Mouse (Mus musculus): ENCODE data around the gene Coq2. TPM values are rescaled to one million over a fixed set of nuclear protein-coding genes. Genes with fewer than 3 reads are reported as not detected.

Coq2 gene
- 68.5 and 70.3 TPM in 2 replicates for polyA plus RNA-seq (2015; fragmentation: Nextera tagmentation; extraction: Ambion mirVana)

DNA sequence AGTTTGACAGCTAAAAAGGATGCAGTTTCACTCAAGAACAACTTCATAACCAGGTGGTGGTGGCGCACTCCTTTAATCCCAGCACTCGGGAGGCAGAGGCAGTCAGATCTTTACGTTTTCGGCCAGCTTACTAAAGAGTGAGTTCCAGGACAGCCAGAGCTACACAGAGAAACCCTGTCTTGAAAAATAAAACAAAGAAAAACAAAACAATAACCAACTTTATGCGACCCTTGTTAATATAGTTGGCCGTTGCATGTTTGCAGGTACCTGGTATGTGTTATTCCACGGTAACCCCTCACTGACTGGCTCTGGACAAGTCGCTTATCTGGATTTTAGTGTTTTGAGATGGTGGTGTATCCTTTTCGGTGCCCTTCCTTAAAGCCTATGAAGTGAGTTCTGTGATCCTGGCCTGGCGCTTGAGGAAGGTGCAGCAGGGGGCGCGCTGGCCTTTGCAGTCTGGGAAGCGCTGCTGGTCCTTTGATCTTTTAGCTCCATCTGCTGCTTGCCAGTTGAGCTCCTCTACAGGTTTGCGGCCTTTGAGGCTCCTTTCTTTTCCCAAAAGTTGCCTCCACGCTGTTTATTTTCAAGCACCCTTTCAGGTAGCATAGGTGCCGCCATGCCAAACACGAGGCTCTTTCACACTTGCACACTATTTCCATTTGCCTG, at the start of gene Coq2:
Coq2 (minus strand) TSS at position 430 of the 666 bp plus-strand sequence.
- peak within 1 kb of the TSS; percentile 56; the same call in 1 of the 2 replicates for H3K27ac ChIP-seq (ENCODE audit: low read length)

DNA sequence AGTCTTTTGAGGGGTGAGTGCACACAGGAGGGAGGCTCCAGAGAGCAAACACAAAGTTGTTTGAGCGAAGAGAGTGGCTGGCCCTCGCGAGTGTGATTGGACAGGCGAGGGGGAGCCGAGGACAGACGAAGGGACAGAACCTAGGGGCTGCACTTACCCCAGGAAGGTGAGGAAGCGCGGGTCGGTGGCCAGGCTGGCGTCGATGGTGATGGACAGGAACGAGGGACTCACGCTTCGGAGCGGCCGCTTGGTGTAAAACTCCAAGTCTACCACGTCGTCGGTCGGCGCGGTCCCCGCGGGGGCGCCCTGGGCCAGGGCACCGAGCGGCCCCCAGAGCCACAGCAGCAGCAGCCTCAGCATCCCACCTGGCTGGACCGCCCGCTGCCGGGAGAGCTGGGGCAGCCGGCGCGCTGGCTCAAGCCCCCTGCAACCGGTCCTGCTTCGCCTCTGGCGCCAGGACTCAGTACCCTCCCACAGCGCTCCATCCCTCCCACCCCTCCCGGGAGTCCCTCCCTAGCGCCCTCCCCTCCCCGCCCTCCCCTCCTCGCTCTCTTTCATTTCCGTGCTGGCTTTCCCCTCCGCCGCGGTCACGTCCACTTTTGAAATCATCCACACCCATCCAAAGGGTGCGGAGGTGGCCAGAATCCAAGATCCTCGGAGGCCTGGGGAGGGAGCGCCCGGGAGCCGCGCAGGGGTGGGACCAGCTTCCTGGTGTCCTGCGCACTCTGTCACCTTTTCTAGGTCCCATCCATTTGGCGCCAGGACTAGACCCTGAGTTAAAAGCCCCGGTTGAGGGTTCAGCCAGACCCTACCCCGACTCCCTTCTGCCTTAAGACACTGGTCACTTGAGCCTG, 44.5 kb upstream of the Coq2 start, which contains the start of gene Hpse:
Hpse (minus strand) TSS at position 482 of the 854 bp plus-strand sequence.
- peaks cover 13% of the 10 kb centered on the region; the same call in 1 of the 2 replicates for H3K4me1 ChIP-seq (ENCODE audit: insufficient read depth, low read length)
- under 1% methylated on average over 49 of the region's 56 CpGs for WGBS
- peak; percentile 88 for ATAC-seq (ENCODE audit: low FRiP score, low TSS enrichment)
- 0 out of 2 replicates have a peak, but pooled peaks cover 3% of the 10 kb centered on the region for H3K27me3 ChIP-seq (ENCODE audit: insufficient read depth, low read length)
- no peak within 1 kb of the TSS for H3K27ac ChIP-seq (ENCODE audit: low read length)
- H3K36me3 ChIP-seq (ENCODE audit: insufficient read depth, low read length), result no peaks in the 10 kb centered on the region
- H3K9me3 ChIP-seq (ENCODE audit: low read length), result peaks cover 4% of the 10 kb centered on the region; the same call in 1 of the 2 replicates
- H3K4me3 ChIP-seq (ENCODE audit: low read length), result peak within 1 kb of the TSS; percentile 61
- peak within 1 kb of the TSS; percentile 94 for H3K4me2 ChIP-seq (replicated peaks; ENCODE audit: low read depth, low read length)
- peak within 1 kb of the TSS; percentile 31 for H3K9ac ChIP-seq (replicated peaks; ENCODE audit: low read length)

More for the DNA sequence above, at the start of gene Coq2:
- peaks cover 3% of the 10 kb centered on the region; the same call in 1 of the 2 replicates for H3K36me3 ChIP-seq (ENCODE audit: insufficient read depth, low read length)
- ATAC-seq (ENCODE audit: low FRiP score, low TSS enrichment), result peak; percentile 78
- H3K4me2 ChIP-seq (replicated peaks; ENCODE audit: low read depth, low read length), result peak within 1 kb of the TSS; percentile 84
- 10% methylated on average over 17 of the region's 17 CpGs for WGBS
- peaks cover 22% of the 10 kb centered on the region for H3K4me1 ChIP-seq (ENCODE audit: insufficient read depth, low read length)
- no peaks in the 10 kb centered on the region for H3K9me3 ChIP-seq (ENCODE audit: low read length)
- no peaks in the 10 kb centered on the region for H3K27me3 ChIP-seq (ENCODE audit: insufficient read depth, low read length)
- peak within 1 kb of the TSS; percentile 84 for H3K9ac ChIP-seq (replicated peaks; ENCODE audit: low read length)
- H3K4me3 ChIP-seq (ENCODE audit: low read length), result peak within 1 kb of the TSS; percentile 86

DNA sequence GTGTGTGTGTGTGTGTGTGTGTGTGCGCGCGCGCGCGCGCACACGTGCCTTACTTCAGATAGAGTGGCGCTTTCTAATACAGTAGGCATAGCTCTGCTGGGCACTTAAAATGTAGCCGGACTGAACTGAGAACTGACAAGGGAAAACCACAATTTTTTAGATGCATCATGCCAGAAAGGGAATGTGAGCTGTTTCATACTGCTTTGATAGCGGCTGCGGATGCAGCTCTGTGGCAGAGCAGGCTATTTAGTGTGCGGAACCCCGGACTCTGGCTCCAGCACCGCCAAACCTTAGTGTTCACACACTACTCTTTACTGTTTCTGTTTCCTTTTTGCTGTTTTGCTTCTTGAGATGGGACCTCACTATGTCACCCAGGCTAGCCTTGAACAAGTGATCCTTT, 41.8 kb upstream of the Coq2 start:
- 95% methylated on average over 15 of the region's 15 CpGs for WGBS
- peaks cover 13% of the 10 kb centered on the region; the same call in 1 of the 2 replicates for H3K4me1 ChIP-seq (ENCODE audit: insufficient read depth, low read length)

GRCm38 (mm10) chr5:100711219-100711618, 36.3 kb upstream of the Coq2 start:
- ATAC-seq (ENCODE audit: low FRiP score, low TSS enrichment), result no peak
- Histone ChIP-seq H3K9ac (replicated peaks; ENCODE audit: low read length) (no peak overlapping the region), H3K4me1 (ENCODE audit: insufficient read depth, low read length) (no peaks in the 10 kb centered on the region), H3K36me3 (ENCODE audit: insufficient read depth, low read length) (no peaks in the 10 kb centered on the region), H3K27me3 (ENCODE audit: insufficient read depth, low read length) (no peaks in the 10 kb centered on the region), H3K4me2 (replicated peaks; ENCODE audit: low read depth, low read length) (no peak overlapping the region), H3K9me3 (ENCODE audit: low read length) (no peaks in the 10 kb centered on the region), H3K27ac (ENCODE audit: low read length) (no peak overlapping the region), H3K4me3 (ENCODE audit: low read length) (no peak overlapping the region)
- WGBS, result 91% methylated on average over 6 of the region's 6 CpGs

More for the DNA sequence above, 41.8 kb upstream of the Coq2 start:
- Histone ChIP-seq H3K9me3 (ENCODE audit: low read length) (no peaks in the 10 kb centered on the region), H3K27me3 (ENCODE audit: insufficient read depth, low read length) (0 out of 2 replicates have a peak, but pooled peaks cover 3% of the 10 kb centered on the region), H3K4me2 (replicated peaks; ENCODE audit: low read depth, low read length) (no peak overlapping the region), H3K9ac (replicated peaks; ENCODE audit: low read length) (no peak overlapping the region), H3K27ac (ENCODE audit: low read length) (no peak overlapping the region), H3K36me3 (ENCODE audit: insufficient read depth, low read length) (no peaks in the 10 kb centered on the region), H3K4me3 (ENCODE audit: low read length) (no peak overlapping the region)
- ATAC-seq (ENCODE audit: low FRiP score, low TSS enrichment), result no peak

DNA sequence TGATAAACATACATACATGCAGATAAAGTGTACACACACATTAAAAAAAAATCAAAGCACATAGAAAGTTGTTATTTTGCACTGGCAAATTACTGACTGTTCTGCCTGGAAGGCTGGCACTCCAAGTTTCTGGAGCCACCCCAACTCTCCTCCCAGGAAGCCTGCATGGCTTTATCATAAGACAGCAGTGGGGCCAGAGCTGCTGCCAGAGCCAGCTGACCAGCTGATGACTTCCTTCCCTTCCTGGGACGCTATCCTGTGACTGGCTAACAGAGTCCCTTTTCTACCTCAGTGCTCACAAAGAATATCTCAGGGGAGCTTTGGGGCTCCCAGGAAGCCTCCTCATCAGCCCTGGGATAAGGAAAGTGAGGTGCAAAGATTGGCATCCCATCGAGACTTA, 35.1 kb upstream of the Coq2 start:
- Histone ChIP-seq H3K27me3 (ENCODE audit: insufficient read depth, low read length) (no peaks in the 10 kb centered on the region), H3K9ac (replicated peaks; ENCODE audit: low read length) (no peak overlapping the region), H3K4me2 (replicated peaks; ENCODE audit: low read depth, low read length) (no peak overlapping the region), H3K4me3 (ENCODE audit: low read length) (no peak overlapping the region), H3K36me3 (ENCODE audit: insufficient read depth, low read length) (no peaks in the 10 kb centered on the region), H3K9me3 (ENCODE audit: low read length) (no peaks in the 10 kb centered on the region), H3K27ac (ENCODE audit: low read length) (no peak overlapping the region), H3K4me1 (ENCODE audit: insufficient read depth, low read length) (no peaks in the 10 kb centered on the region)
- WGBS, result 65% methylated on average over 2 of the region's 2 CpGs
- ATAC-seq (ENCODE audit: low FRiP score, low TSS enrichment), result no peak

GRCm38 (mm10) chr5:100709035-100709434, 34.1 kb upstream of the Coq2 start:
- no peak overlapping the region for H3K9ac ChIP-seq (replicated peaks; ENCODE audit: low read length)
- no peaks in the 10 kb centered on the region for H3K9me3 ChIP-seq (ENCODE audit: low read length)
- no peak for ATAC-seq (ENCODE audit: low FRiP score, low TSS enrichment)
- H3K4me2 ChIP-seq (replicated peaks; ENCODE audit: low read depth, low read length), result no peak overlapping the region
- no peaks in the 10 kb centered on the region for H3K27me3 ChIP-seq (ENCODE audit: insufficient read depth, low read length)
- H3K36me3 ChIP-seq (ENCODE audit: insufficient read depth, low read length), result no peaks in the 10 kb centered on the region
- 90% methylated on average over 6 of the region's 6 CpGs for WGBS
- H3K27ac ChIP-seq (ENCODE audit: low read length), result no peak overlapping the region
- no peak overlapping the region for H3K4me3 ChIP-seq (ENCODE audit: low read length)
- no peaks in the 10 kb centered on the region for H3K4me1 ChIP-seq (ENCODE audit: insufficient read depth, low read length)

GRCm38 (mm10) chr5:100706675-100707074, 31.7 kb upstream of the Coq2 start:
- no peak overlapping the region for H3K27ac ChIP-seq (ENCODE audit: low read length)
- no peaks in the 10 kb centered on the region for H3K36me3 ChIP-seq (ENCODE audit: insufficient read depth, low read length)
- no peak overlapping the region for H3K9ac ChIP-seq (replicated peaks; ENCODE audit: low read length)
- WGBS, result 39% methylated on average over 8 of the region's 8 CpGs
- H3K4me3 ChIP-seq (ENCODE audit: low read length), result no peak overlapping the region
- H3K9me3 ChIP-seq (ENCODE audit: low read length), result no peaks in the 10 kb centered on the region
- no peak overlapping the region for H3K4me2 ChIP-seq (replicated peaks; ENCODE audit: low read depth, low read length)
- no peaks in the 10 kb centered on the region for H3K4me1 ChIP-seq (ENCODE audit: insufficient read depth, low read length)
- ATAC-seq (ENCODE audit: low FRiP score, low TSS enrichment), result no peak
- H3K27me3 ChIP-seq (ENCODE audit: insufficient read depth, low read length), result no peaks in the 10 kb centered on the region

DNA sequence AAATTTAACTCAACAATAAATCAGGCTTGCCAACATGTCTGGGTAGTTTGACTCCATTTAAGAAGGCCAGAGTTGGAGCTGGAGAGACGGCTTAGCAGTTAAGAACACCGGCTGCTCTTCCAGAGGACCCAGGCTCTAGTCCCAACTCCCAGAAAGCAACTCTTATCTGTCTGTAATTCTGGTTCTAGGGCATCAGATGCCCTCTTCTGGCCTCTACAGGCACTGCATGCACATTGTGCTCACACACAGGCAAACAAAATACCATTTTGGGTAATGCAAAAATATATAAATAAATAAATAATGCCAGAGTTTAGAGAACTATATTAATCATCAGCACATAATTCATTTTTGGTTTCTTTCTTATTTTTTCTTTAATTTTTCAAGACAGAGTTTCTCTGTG, 29.3 kb upstream of the Coq2 start:
- no peak for ATAC-seq (ENCODE audit: low FRiP score, low TSS enrichment)
- Histone ChIP-seq H3K4me1 (ENCODE audit: insufficient read depth, low read length) (no peaks in the 10 kb centered on the region), H3K36me3 (ENCODE audit: insufficient read depth, low read length) (no peaks in the 10 kb centered on the region), H3K27me3 (ENCODE audit: insufficient read depth, low read length) (no peaks in the 10 kb centered on the region), H3K4me3 (ENCODE audit: low read length) (no peak overlapping the region), H3K9me3 (ENCODE audit: low read length) (no peaks in the 10 kb centered on the region), H3K9ac (replicated peaks; ENCODE audit: low read length) (no peak overlapping the region), H3K4me2 (replicated peaks; ENCODE audit: low read depth, low read length) (no peak overlapping the region), H3K27ac (ENCODE audit: low read length) (no peak overlapping the region)
- WGBS, result 95% methylated on average over 2 of the region's 2 CpGs

- WGBS, result 94% methylated on average over 3 of the region's 3 CpGs
- Histone ChIP-seq H3K4me3 (ENCODE audit: low read length) (no peak overlapping the region), H3K4me1 (ENCODE audit: insufficient read depth, low read length) (no peaks in the 10 kb centered on the region), H3K9me3 (ENCODE audit: low read length) (no peaks in the 10 kb centered on the region), H3K9ac (replicated peaks; ENCODE audit: low read length) (no peak overlapping the region), H3K4me2 (replicated peaks; ENCODE audit: low read depth, low read length) (no peak overlapping the region), H3K27me3 (ENCODE audit: insufficient read depth, low read length) (no peaks in the 10 kb centered on the region), H3K36me3 (ENCODE audit: insufficient read depth, low read length) (no peaks in the 10 kb centered on the region), H3K27ac (ENCODE audit: low read length) (no peak overlapping the region)
- no peak for ATAC-seq (ENCODE audit: low FRiP score, low TSS enrichment)
These were observed 27.4 kb upstream of the Coq2 start for GRCm38 (mm10) chr5:100702325-100702724.

Measured in kidney, embryonic 16.5 days (tissue).